Mouse (Mus musculus) embryonic facial prominence, embryonic 15.5 days (tissue): Measurements from ENCODE around the gene Crabp1. TPM values are rescaled to one million over a fixed set of nuclear protein-coding genes. Genes with fewer than 3 reads are reported as not detected.
A peak's percentile ranks its signal among the peaks of the same experiment; 100 is the strongest.

Experiments used
- ATAC-seq: fragments of 200-750 bp; cut with Nextera tagmentation; 2 replicates; pipeline ENCODE4 v1.8.0; 2017; ENCODE audit warnings: low read depth, moderate TSS enrichment; ENCODE audit not compliant: insufficient number of reproducible peaks, low FRiP score, low TSS enrichment
- H3K27ac ChIP-seq: fragments of 300-500 bp; sonication (generic); replicated peaks from 2 replicates; pipeline ENCODE4 v1.5.1; 2015; ENCODE audit warnings: mild to moderate bottlenecking, inconsistent platforms
- H3K27me3 ChIP-seq: fragments of 300-500 bp; sonication (generic); 2 replicates; pipeline ENCODE4 v1.6.1; 2015; ENCODE audit warnings: inconsistent platforms
- H3K36me3 ChIP-seq: fragments of 300-500 bp; sonication (generic); 2 replicates; pipeline ENCODE4 v1.6.1; 2015; ENCODE audit warnings: mild to moderate bottlenecking, inconsistent platforms
- H3K4me1 ChIP-seq: fragments of 300-500 bp; sonication (generic); 2 replicates; pipeline ENCODE4 v1.6.1; 2015; ENCODE audit warnings: inconsistent platforms
- H3K4me2 ChIP-seq: fragments of 300-500 bp; sonication (generic); replicated peaks from 2 replicates; pipeline ENCODE4 v1.6.1; 2015; ENCODE audit warnings: mild to moderate bottlenecking, inconsistent platforms
- H3K4me3 ChIP-seq: fragments of 300-500 bp; sonication (generic); replicated peaks from 2 replicates; pipeline ENCODE4 v1.5.1; 2015; ENCODE audit warnings: mild to moderate bottlenecking, inconsistent platforms
- H3K9ac ChIP-seq: fragments of 300-500 bp; sonication (generic); 2 replicates; pipeline ENCODE4 v1.6.1; 2015; ENCODE audit warnings: inconsistent platforms
- H3K9me3 ChIP-seq: fragments of 300-500 bp; sonication (generic); replicated peaks from 2 replicates; pipeline ENCODE4 v1.6.1; 2016; ENCODE audit warnings: inconsistent platforms
- WGBS: fragments of 180-500 bp; shearing (Covaris S2); methylation state at CpG from one replicate; pipeline ENCODE4 v1.1.7; 2015; 5-methylcytosine and 5-hydroxymethylcytosine counted together
- polyA plus RNA-seq: library from polyadenylated mRNA; unstranded; fragments of >200 nt; fragmentation: Nextera tagmentation; extraction: Ambion mirVana; gene quantifications from 2 replicates; pipeline ENCODE4 v1.2.1, GENCODE M21; 2015

The Crabp1 gene
- polyA plus RNA-seq, 1 experiment from 2014 or later = 472 TPM

GRCm38 (mm10) chr9:54807761-54808160, 43.2 kb downstream of the Crabp1 start:
- H3K4me2 ChIP-seq = no peak overlapping the region
- H3K27me3 ChIP-seq = no peaks in the 10 kb centered on the region
- H3K9me3 ChIP-seq = no peaks in the 10 kb centered on the region
- H3K27ac ChIP-seq = no peak overlapping the region
- H3K36me3 ChIP-seq = no peaks in the 10 kb centered on the region
- WGBS = 30% methylated on average over 4 of the region's 4 CpGs
- no peak overlapping the region for H3K4me3 ChIP-seq
- no peak overlapping the region for H3K9ac ChIP-seq
- ATAC-seq = no peak
- H3K4me1 ChIP-seq = peaks cover 21% of the 10 kb centered on the region

DNA sequence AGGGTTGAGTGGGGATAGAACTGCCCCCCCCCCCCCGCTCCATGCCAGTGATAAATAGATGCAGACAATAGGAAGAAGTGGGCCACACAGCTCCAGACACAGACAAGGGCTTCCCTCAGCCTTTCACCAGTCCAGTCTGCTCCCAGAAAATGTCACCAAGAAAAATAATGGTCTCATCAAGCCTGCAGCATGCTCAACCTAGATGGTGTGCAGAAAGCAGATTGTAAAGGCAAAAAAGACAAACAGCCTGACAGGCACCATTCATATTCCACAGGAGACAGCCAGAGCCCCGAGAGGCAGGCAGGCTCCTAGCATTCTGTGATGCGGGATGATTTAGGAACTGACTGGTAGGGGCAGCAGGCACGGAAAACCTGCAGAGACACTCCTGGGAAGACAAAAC, 45.4 kb downstream of the Crabp1 start:
- no peaks in the 10 kb centered on the region for H3K9me3 ChIP-seq
- H3K9ac ChIP-seq = no peak overlapping the region
- H3K4me3 ChIP-seq = no peak overlapping the region
- no peaks in the 10 kb centered on the region for H3K36me3 ChIP-seq
- no peak overlapping the region for H3K4me2 ChIP-seq
- no peaks in the 10 kb centered on the region for H3K27me3 ChIP-seq
- no peak for ATAC-seq
- WGBS = 24% methylated on average over 4 of the region's 4 CpGs
- no peak overlapping the region for H3K27ac ChIP-seq
- H3K4me1 ChIP-seq = peaks cover 3% of the 10 kb centered on the region; the same call in 1 of the 2 replicates

DNA sequence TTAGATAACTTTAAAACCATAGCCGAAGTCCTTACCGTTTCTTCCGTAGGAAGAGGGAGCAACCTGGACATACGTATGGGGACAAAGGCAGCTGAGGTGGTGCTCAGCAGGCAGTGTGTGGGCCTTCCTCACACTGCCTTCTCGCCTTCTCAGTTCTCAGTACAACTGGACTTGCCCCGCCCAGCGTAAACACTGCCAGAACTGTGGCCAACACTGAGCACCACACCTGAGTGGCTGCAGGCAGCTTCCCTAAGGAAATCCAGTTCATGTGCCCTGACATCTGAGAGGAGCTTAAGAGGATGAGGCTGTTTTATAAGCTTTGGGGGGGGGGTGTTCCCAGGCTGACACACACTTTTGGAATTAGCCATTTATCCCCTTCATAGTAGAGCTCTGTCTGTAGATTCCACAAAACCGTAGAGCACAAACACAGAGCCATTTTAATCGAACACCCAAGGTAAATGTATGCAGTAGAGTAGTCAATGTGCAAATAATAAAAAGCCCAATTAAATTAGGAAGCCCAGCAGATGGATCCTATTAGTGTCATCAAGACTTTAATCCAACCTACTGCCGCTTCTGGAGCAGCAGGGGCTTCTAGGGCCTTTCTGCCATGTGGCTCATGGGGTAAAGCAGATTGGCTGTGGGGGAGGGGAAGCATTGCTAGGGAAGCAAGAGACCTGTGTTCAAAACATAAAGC, 52.1 kb downstream of the Crabp1 start:
- Histone ChIP-seq H3K4me1 (peaks cover 18% of the 10 kb centered on the region), H3K4me3 (no peak overlapping the region), H3K9me3 (no peaks in the 10 kb centered on the region), H3K27me3 (peaks cover 4% of the 10 kb centered on the region; the same call in 1 of the 2 replicates), H3K27ac (0 out of 2 replicates have a peak overlapping the region, but pooled peaks have one; percentile 19), H3K36me3 (no peaks in the 10 kb centered on the region), H3K9ac (no peak overlapping the region), H3K4me2 (no peak overlapping the region)
- ATAC-seq = 0 out of 2 replicates have a peak, but pooled peaks have one; percentile 40
- WGBS = 32% methylated on average over 10 of the region's 10 CpGs

GRCm38 (mm10) chr9:54821442-54822100, 57.0 kb downstream of the Crabp1 start:
- no peaks in the 10 kb centered on the region for H3K36me3 ChIP-seq
- H3K4me3 ChIP-seq = no peak overlapping the region
- no peaks in the 10 kb centered on the region for H3K9me3 ChIP-seq
- H3K4me1 ChIP-seq = peaks cover 14% of the 10 kb centered on the region
- H3K27ac ChIP-seq = no peak overlapping the region
- no peak overlapping the region for H3K4me2 ChIP-seq
- WGBS = 36% methylated on average over 5 of the region's 5 CpGs
- peak; percentile 71 for ATAC-seq
- H3K9ac ChIP-seq = no peak overlapping the region
- H3K27me3 ChIP-seq = peaks cover 4% of the 10 kb centered on the region; the same call in 1 of the 2 replicates

Other genes starting within 250 kb of the Crabp1 start
- gene Sh2d7, start 225.8 kb upstream of the Crabp1 start, polyA plus RNA-seq = 0.12 TPM in 1 of 2 replicates, not detected in the other
- gene Cib2, start 204.5 kb upstream of the Crabp1 start, polyA plus RNA-seq = 25.2 and 25.7 TPM in 2 replicates
- gene Idh3a, start 178.4 kb upstream of the Crabp1 start, polyA plus RNA-seq = 104 TPM in 2 replicates
- 9.0 and 11.6 TPM in 2 replicates for gene Acsbg1, start 102.9 kb upstream of the Crabp1 start, polyA plus RNA-seq
- 13.5 and 15.6 TPM in 2 replicates for gene Dnaja4, start 65.9 kb upstream of the Crabp1 start, polyA plus RNA-seq
- 142 and 143 TPM in 2 replicates for gene Wdr61, start 30.2 kb upstream of the Crabp1 start, polyA plus RNA-seq
- 26.2 and 27.2 TPM in 2 replicates for gene Ireb2, start 99.0 kb downstream of the Crabp1 start, polyA plus RNA-seq
- 4.7 and 5.4 TPM in 2 replicates for gene Hykk, start 152.5 kb downstream of the Crabp1 start, polyA plus RNA-seq
- gene Psma4, start 186.0 kb downstream of the Crabp1 start, polyA plus RNA-seq = 280 and 290 TPM in 2 replicates
- 0.92 and 1.0 TPM in 2 replicates for gene AY074887, start 186.2 kb downstream of the Crabp1 start, polyA plus RNA-seq
- gene Chrna5, start 216.1 kb downstream of the Crabp1 start, polyA plus RNA-seq = 0.43 and 0.73 TPM in 2 replicates